Mouse (Mus musculus): ENCODE data around the gene Olfr921.

The Olfr921 gene

DNA sequence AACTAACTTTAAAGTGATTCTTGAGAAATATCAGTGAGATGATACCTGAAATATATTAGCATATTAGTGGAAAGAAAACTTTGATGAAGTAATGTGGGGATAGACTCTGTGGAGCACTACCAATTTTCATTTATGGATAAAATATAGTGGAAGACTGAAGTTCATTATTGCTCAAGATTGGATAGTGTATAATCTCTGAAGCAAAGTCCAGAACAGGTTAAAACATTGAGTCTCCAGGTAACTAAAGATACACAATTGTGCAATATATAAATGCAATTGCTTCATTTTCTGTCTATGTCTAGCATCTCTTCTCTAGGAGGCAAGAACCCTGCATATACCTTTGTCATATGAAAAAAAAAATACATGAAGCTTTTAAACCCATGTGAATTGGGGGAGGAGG is at the start of gene Olfr921:
Gene Olfr921, plus strand, starts transcription at position 301 of the 400 bp plus-strand sequence.
- DNase-seq (ENCODE audit: extremely low spot score) = no peak

DNA sequence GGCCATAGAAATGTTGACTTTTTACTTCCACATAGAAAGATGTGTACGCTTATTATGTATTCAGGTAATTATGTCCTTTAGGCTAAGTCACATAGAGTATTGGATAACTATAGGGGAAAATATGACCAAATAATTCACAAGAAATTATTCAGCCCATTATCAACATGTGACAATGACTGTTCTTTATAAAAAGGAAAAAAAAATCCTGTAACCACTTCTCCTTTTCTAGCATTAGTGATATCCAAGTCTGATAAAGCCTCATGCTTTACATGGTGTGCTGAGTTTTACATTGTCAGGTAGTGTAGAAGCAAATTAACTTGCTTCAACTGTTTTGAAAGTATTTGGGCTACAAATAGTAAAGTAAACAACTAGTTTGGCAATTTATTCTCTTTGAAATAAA is 48.8 kb upstream of the Olfr921 start:
- no peak for DNase-seq (ENCODE audit: extremely low spot score)

DNA sequence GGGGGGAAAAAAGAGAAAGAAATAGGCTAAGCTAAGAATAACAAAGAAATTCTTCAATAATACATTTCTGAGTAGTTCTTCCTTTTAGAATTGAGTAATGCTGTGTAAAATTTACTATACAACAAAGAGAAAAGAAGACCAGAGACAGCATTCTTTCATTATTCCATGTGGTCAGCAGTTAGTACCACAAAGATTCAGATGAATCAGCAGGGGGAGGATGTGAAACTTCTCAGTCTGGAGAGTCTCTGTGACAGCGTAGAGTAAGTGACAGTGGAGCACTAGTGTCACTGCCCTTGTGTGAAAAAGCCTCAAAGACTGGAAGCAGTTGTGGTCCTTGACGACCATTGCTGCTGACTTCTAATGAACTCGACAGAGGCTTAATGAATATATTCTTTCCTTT is 44.6 kb upstream of the Olfr921 start:
- no peak for DNase-seq (ENCODE audit: extremely low spot score)

DNA sequence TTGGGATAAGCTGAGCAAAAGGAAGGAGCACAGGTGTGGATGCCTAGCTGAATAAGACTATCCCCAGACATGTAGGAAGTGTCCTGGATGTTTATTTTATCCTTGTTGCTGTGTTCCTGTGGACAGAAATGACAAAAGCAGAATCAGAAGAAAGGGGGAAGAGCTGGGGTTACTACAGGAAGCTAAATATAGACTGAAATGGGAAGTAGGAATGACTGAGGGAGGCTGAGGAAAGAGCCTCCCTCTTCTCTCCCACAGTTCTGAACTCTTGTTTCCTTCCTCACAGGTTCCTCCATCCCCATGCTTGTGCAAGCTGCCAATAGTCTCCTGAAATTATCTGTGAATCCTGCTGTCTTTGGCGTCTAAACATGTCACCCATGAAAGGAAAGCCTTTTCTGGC is 31.5 kb upstream of the Olfr921 start:
- no peak for DNase-seq (ENCODE audit: extremely low spot score)

DNA sequence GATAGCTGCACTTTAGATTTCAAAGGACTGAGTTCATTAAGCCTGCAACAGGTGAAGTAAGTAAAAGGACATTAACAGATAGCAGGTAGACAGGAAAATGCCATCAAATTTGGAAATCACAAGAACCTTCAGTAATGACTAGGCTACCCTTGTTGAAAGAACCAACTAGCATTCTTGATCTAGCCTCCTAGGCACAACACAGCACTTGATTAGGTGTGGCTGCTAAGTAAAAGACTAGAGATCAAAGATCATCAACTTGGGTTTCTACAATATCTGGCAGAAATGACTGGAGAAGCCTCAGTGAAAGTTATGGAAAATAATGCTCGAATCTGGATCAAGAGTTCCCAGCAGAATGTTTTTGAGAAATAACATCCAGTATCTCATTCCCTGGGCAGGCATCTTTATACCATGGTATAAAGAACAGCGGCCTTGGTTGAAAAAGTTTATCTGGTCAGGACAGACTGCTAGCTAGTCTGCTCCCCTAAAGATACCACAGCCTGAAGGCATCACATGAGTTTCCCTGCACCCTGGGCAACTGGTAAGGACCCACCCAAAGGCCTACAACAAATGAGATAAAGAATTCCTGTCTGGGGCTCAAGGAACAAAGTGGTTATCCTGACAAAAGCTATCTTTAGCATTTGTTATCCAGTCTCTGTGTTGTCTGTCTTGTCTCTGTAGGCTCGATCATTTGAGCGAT is 28.1 kb upstream of the Olfr921 start:
- DNase-seq (ENCODE audit: extremely low spot score) = no peak

DNA sequence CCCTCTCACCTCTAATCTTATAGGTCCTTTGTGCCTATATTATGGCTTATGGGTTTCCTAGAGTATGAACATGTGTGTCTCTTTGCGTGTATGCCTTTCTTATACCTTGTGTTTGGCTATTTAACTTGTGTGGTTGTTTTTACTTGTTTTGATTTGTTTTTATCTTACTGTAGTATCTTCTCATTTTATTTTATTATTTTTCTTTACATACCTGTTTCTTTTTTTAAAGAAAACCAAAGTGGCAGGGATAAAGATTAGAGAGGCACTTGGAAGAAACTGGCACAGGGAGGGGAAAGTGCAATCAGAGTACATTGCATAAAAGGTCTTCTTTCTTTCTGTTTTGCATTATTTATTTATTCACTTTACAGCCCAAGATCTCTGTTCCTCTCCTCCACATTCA is 20.9 kb upstream of the Olfr921 start, which contains the start of gene Olfr920:
Gene Olfr920, plus strand, starts transcription at position 301 of the 400 bp plus-strand sequence.
- DNase-seq (ENCODE audit: extremely low spot score) = no peak

DNA sequence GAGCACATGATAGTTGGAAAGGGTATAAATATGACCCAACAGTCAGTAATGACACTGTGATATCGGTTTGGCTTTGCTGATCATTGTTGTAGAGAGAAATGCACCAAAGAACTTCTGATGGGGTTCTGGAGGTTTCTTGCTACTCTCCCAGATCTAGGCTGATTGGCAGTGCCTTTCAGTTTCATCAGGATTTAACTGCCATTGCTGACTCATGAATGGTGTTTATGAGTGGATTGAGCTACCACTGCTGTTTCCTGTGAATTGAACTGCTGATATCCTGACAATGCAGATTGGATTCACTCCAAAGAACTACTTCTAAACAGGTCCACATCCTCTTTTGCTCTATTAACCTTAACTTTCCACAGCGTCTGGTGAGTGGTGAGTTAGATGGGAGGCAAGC is 19.8 kb downstream of the Olfr921 start:
- DNase-seq (ENCODE audit: extremely low spot score) = no peak

DNA sequence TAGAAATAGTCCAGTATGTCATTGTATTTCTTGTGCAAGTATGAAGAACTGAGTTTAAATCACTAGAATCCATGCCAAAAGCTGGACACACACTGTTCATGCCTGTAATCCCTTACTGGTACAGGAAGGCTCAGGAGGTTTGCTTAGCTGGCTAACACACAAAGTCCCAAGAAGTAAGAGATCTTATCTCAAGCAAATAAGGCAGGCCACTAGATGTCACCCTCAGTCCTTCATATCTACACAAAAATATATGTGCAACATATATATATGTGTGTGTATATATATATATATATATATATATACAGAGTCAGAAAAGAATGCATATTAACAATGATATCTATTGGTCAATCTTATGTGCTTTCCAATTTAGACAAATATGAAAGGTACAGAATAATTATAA is 32.8 kb downstream of the Olfr921 start:
- no peak for DNase-seq (ENCODE audit: extremely low spot score)

DNA sequence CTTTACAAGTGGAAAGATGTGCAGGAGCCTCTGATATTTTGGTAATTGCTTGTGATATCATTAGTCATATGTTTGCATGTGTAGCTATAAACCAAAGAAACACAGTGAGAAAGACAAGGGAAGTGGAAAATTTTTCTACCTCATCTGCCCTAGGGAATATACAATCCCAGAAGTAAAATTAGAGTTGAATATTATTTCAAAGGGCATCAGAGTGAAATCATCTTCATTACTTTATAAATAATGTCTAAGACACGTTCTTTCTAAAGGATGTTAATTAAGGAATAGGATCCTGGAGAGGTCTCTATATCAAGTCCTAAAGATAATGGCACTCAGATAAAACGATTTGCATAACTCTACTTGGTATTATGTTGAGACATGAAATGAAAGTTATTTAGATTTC is 41.4 kb downstream of the Olfr921 start, which contains the start of gene Olfr922:
Gene Olfr922, plus strand, starts transcription at position 301 of the 400 bp plus-strand sequence.
- no peak for DNase-seq (ENCODE audit: extremely low spot score)

DNA sequence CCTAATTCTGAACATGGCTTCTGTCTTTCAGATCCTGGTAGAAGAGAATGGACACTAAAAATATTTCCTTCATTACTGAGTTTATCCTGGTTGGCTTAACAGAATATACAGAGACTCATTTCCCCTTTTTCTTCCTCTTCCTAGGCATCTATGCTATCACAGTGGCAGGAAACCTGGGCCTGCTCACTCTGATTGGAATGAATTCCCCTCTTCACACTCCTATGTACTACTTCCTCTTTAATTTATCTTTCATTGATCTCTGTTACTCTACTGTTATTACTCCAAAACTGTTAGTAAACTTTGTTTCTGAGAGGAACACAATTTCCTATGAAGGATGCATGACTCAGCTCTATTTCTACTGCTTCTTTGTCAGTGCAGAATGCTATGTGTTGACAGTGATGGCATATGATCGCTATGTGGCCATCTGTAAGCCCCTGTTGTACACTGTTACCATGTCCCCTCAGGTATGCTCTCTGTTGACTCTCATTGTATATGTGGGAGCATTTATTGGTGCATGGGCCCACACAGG is 42.7 kb downstream of the Olfr921 start:
- DNase-seq (ENCODE audit: extremely low spot score) = no peak

DNA sequence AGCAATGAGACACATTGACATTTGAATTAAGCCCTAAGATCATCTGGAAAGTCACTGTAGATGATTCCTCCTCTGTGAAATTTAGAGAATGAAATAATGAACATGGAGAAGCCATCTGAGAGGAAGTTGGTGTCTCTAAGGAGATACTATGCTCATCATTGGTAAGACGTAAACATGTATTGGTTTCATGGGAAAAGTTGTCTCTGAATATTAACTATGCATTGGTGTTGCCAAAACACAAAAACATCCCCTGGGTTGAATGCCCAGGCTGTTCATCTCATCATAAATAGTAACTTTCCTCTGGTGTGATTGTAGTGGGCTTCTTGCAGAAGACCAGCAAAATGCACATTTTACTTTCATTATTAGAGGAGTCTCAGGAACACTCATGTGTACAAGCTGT is 53.4 kb downstream of the Olfr921 start, which contains the start of gene Olfr923:
Gene Olfr923, plus strand, starts transcription at position 301 of the 400 bp plus-strand sequence.
- no peak for DNase-seq (ENCODE audit: extremely low spot score)

All from embryo, embryonic 9.5 days (tissue).